Mouse (Mus musculus) intestine, postnatal 0 days (tissue): ENCODE data around the gene Apobec1. TPM values are rescaled to one million over a fixed set of nuclear protein-coding genes. Genes with fewer than 3 reads are reported as not detected.
"Not testable (repeated sequence)": the region's sequence is repeated elsewhere in the genome, so short reads cannot be mapped to it uniquely, and the experiment has no call there.

Experiments
- ATAC-seq: fragments of 200-750 bp; cut with Nextera tagmentation; 2 replicates; pipeline ENCODE4 v1.8.0; 2017; ENCODE audit warnings: mild to moderate bottlenecking, moderate TSS enrichment, moderate library complexity
- H3K27ac ChIP-seq: fragments of 300-500 bp; sonication (generic); 2 replicates; pipeline ENCODE4 v1.5.1; 2014; ENCODE audit warnings: mild to moderate bottlenecking, low read depth, low read length, moderate library complexity
- H3K27me3 ChIP-seq: fragments of 300-500 bp; sonication (generic); replicated peaks from 2 replicates; pipeline ENCODE4 v1.6.1; 2014; ENCODE audit warnings: low read length, mixed read lengths; ENCODE audit not compliant: control insufficient read depth, insufficient read depth
- H3K36me3 ChIP-seq: fragments of 300-500 bp; sonication (generic); 2 replicates; pipeline ENCODE4 v1.6.1; 2014; ENCODE audit warnings: mild to moderate bottlenecking, moderate library complexity; ENCODE audit not compliant: control insufficient read depth, insufficient read depth
- H3K4me1 ChIP-seq: fragments of 300-500 bp; sonication (generic); replicated peaks from 2 replicates; pipeline ENCODE4 v1.6.1; 2014; ENCODE audit warnings: antibody characterized with exemption, low read length, mixed read lengths; ENCODE audit not compliant: control insufficient read depth, insufficient read depth
- H3K4me2 ChIP-seq: fragments of 300-500 bp; sonication (generic); replicated peaks from 2 replicates; pipeline ENCODE4 v1.6.1; 2014; ENCODE audit warnings: low read depth, mild to moderate bottlenecking, moderate library complexity
- H3K4me3 ChIP-seq: fragments of 300-500 bp; sonication (generic); 2 replicates; pipeline ENCODE4 v1.5.1; 2014; ENCODE audit warnings: low read depth, low read length
- H3K9ac ChIP-seq: fragments of 300-500 bp; sonication (generic); 2 replicates; pipeline ENCODE4 v1.6.1; 2014; ENCODE audit warnings: mild to moderate bottlenecking, low read depth, low read length
- H3K9me3 ChIP-seq: fragments of 300-500 bp; sonication (generic); 2 replicates; pipeline ENCODE4 v1.6.1; 2016; ENCODE audit warnings: mixed run types; ENCODE audit not compliant: control insufficient read depth
- CTCF ChIP-seq: sonication (generic); IDR thresholded peaks from 2 replicates; pipeline ENCODE4 v1.5.1; 2016; ENCODE audit warnings: low read depth, mild to moderate bottlenecking, control low read depth, antibody characterized with exemption, moderate library complexity
- WGBS: fragments of 180-500 bp; shearing (Covaris S2); extraction: QIAGEN DNeasy Blood & Tissue Kit; methylation state at CpG from one replicate; pipeline ENCODE4 v1.1.7; 2014; 5-methylcytosine and 5-hydroxymethylcytosine counted together
- polyA plus RNA-seq: library from polyadenylated mRNA; unstranded; fragments of >200 nt; fragmentation: Nextera tagmentation; extraction: Ambion mirVana; gene quantifications from 2 replicates; pipeline ENCODE4 v1.2.1, GENCODE M21; 2015

Apobec1 gene
- polyA plus RNA-seq, 1 experiment from 2014 or later, result 26.0 TPM

DNA sequence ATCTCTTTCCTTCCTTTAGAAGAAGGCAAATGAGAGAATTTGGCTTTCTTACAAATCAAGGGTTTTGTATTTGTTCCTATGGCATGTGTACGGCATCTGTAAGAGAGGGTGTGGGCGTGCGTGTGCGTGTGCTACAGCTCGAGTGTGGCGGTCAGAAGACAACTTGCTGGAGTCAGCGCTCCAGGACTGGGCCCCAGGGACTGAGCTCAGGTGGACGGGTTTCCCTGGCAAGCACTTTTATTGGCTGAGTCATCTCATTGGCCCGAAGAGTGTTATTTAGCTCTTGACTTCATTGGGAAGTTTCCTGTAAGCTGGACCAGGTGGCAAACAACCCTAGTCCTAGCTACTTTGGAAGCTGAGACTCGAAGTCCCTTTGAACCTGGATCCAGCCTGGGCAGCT is 56.3 kb downstream of the Apobec1 start:
- no peaks in the 10 kb centered on the region for H3K36me3 ChIP-seq
- no peaks in the 10 kb centered on the region for H3K4me1 ChIP-seq
- no peak for TF ChIP-seq CTCF
- H3K9ac ChIP-seq, result no peak overlapping the region
- H3K27ac ChIP-seq, result no peak overlapping the region
- H3K4me3 ChIP-seq, result no peak overlapping the region
- H3K27me3 ChIP-seq, result no peaks in the 10 kb centered on the region
- no peak for ATAC-seq
- H3K4me2 ChIP-seq, result no peak overlapping the region
- WGBS, result 71% methylated on average over 10 of the region's 10 CpGs
- H3K9me3 ChIP-seq, result no peaks in the 10 kb centered on the region

DNA sequence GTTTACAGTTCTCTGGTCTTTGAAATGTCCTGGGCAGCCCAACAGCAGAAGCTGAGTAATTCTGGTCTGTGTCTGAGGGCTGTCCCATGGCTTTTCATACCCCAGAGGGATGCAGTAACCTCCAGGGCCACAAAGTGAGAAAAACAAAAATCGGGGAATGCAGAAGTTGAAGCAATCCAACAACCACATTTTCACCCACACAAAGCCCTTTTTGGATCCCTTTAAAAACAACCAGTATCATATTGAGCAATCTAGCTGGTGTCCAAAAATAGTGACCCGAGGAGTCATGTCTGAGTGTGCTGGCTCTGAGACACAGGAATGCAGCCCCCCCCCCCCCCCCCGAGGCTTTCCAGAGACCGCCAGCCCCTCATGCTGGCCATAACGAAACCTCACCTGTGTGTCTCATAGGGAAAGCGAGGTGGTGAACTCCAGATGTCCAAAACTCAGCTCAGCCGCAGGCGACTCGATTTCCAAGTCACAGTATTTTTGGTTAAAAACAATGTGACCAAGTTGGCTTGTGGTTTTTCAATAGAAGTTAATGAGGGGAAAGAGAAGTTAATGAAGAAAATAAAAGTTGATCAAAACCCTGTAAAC is 56.9 kb downstream of the Apobec1 start:
- Histone ChIP-seq H3K4me2 (no peak overlapping the region), H3K4me3 (no peak overlapping the region), H3K27ac (no peak overlapping the region), H3K27me3 (no peaks in the 10 kb centered on the region), H3K36me3 (no peaks in the 10 kb centered on the region), H3K9ac (no peak overlapping the region), H3K9me3 (no peaks in the 10 kb centered on the region), H3K4me1 (no peaks in the 10 kb centered on the region)
- 73% methylated on average over 9 of the region's 9 CpGs for WGBS
- ATAC-seq, result no peak
- TF ChIP-seq CTCF, result no peak

DNA sequence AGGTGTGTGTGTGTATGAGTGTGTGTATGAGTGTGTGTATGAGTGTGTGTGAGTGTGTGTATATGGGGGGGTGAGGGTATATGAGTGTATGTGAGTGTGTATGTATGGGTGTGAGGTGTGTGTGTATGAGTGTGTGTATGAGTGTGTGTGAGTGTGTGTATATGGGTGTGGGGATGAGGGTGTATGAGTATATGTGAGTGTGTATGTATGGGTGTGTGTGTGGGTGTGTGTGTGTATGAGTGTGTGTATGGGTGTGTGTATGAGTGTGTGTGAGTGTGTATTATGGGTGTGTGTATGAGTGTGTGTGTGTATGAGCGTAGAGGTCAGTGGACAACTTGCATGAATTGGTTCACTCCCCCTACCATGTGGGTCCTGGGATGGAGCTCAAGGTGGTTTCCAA is 57.6 kb downstream of the Apobec1 start:
- no peak overlapping the region for H3K27ac ChIP-seq
- no peak overlapping the region for H3K4me2 ChIP-seq
- H3K27me3 ChIP-seq, result no peaks in the 10 kb centered on the region
- H3K4me3 ChIP-seq, result no peak overlapping the region
- H3K36me3 ChIP-seq, result no peaks in the 10 kb centered on the region
- H3K4me1 ChIP-seq, result no peaks in the 10 kb centered on the region
- no peaks in the 10 kb centered on the region for H3K9me3 ChIP-seq
- ATAC-seq, result no peak
- no peak overlapping the region for H3K9ac ChIP-seq
- 95% methylated on average over 1 of the region's 1 CpGs for WGBS
- no peak for TF ChIP-seq CTCF

DNA sequence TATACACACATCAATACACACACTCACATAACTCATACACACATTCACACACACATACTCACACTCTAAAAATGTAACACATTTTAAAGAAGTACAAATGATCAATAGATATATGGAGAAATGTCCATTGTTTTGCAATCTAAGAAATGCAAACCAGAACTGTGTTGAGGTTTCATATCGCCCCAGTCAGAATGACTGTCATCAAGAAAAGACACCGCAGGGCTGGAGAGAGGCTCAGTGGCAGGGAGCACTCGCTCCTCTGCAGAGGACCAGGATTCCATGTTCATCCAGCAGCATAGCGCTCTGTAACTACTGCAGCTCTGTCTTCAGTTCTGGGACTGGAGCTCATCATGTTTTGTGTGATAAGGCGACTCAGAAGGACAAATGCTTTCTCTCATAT is 58.7 kb downstream of the Apobec1 start:
- Histone ChIP-seq H3K36me3 (no peaks in the 10 kb centered on the region), H3K9ac (no peak overlapping the region), H3K4me3 (no peak overlapping the region), H3K9me3 (no peaks in the 10 kb centered on the region), H3K27me3 (no peaks in the 10 kb centered on the region), H3K4me2 (no peak overlapping the region), H3K27ac (no peak overlapping the region), H3K4me1 (no peaks in the 10 kb centered on the region)
- TF ChIP-seq CTCF, result no peak
- WGBS, result 73% methylated on average over 5 of the region's 5 CpGs
- ATAC-seq, result no peak

DNA sequence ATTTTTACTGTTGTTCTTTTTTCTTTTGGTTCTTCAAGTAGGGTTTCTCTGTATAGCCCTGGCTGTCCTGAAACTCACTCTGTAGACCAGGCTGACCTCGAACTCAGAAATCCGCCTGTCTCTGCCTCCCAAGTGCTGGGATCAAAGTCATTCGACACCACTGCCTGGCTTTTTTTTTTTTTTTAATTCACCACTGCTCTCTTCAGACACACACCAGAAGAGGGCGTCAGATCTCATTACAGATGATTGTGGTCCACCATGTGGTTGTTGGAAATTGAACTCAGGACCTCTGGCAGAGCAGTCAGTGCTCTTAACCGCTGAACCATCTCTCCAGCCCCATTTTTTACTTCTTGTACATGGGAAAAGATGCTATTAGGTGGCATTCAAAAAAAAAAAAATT is 59.8 kb downstream of the Apobec1 start:
- H3K27ac ChIP-seq, H3K36me3 ChIP-seq, H3K4me2 ChIP-seq, H3K4me3 ChIP-seq, H3K9me3 ChIP-seq, H3K4me1 ChIP-seq, H3K27me3 ChIP-seq, ATAC-seq, H3K9ac ChIP-seq: not testable (repeated sequence)
- WGBS, result 81% methylated on average over 5 of the region's 5 CpGs

DNA sequence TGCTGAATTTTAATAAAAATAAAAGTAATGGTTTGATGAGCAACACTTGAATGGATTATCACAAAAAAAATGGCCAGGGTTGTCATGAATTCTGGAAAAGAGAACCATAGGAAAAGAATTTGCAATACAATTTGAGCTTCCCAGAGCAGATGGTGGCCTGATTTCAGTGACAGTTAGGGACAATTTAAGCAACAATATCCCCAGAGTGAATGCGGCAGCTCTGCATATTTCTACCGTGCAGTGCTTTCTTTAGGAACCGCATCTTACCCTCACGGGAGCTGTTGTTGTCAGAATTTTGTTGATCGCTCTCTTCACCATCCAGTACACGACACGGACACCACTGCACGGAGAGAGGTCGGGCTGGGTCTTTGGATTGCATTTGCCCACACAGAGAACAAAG is 62.7 kb downstream of the Apobec1 start:
- H3K27me3 ChIP-seq, result no peaks in the 10 kb centered on the region
- no peak overlapping the region for H3K4me3 ChIP-seq
- no peak overlapping the region for H3K27ac ChIP-seq
- WGBS, result 88% methylated on average over 9 of the region's 9 CpGs
- H3K9ac ChIP-seq, result no peak overlapping the region
- H3K9me3 ChIP-seq, result no peaks in the 10 kb centered on the region
- no peak for TF ChIP-seq CTCF
- ATAC-seq, result no peak
- no peaks in the 10 kb centered on the region for H3K4me1 ChIP-seq
- H3K4me2 ChIP-seq, result no peak overlapping the region
- H3K36me3 ChIP-seq, result no peaks in the 10 kb centered on the region

DNA sequence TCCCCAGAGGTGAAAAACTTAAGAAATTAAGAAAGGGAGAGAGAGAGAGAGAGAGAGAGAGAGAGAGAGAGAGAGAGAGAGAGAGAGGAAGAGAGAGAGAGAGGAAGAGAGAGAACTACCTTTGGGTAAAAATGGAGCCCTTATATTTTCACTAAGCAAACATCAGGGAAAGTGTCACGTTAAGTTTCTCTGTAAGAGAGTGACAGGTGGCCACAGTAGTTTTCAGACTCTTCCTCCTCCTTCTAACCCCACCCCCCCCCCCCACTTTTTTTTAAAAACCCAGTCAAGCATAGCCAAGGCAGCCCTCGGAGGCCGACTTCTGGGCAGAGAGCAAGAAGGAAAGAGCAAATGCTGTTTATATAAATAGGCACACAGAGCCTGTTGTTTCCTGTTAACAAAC is 68.2 kb downstream of the Apobec1 start:
- no peak overlapping the region for H3K9ac ChIP-seq
- no peaks in the 10 kb centered on the region for H3K27me3 ChIP-seq
- 31% methylated on average over 3 of the region's 3 CpGs for WGBS
- no peak overlapping the region for H3K4me2 ChIP-seq
- no peak for ATAC-seq
- H3K4me1 ChIP-seq, result no peaks in the 10 kb centered on the region
- H3K4me3 ChIP-seq, result no peak overlapping the region
- no peak overlapping the region for H3K27ac ChIP-seq
- no peaks in the 10 kb centered on the region for H3K36me3 ChIP-seq
- H3K9me3 ChIP-seq, result no peaks in the 10 kb centered on the region
- no peak for TF ChIP-seq CTCF
